Mouse (Mus musculus) liver, embryonic 13.5 days (tissue): ENCODE measurements around the gene Cdc42bpg. TPM values are rescaled to one million over a fixed set of nuclear protein-coding genes. Genes with fewer than 3 reads are reported as not detected.

Source experiments
- ATAC-seq: fragments of 200-750 bp; cut with Nextera tagmentation; 2 replicates; pipeline ENCODE4 v1.8.0; 2017; ENCODE audit warnings: low read depth, mild to moderate bottlenecking, moderate number of reproducible peaks, moderate library complexity
- DNase-seq: peaks from one replicate; pipeline ENCODE4 v3.0.0; 2022
- H3K27ac ChIP-seq: fragments of 300-500 bp; sonication (generic); 2 replicates; pipeline ENCODE4 v1.5.1; 2015; ENCODE audit warnings: moderate library complexity, mild to moderate bottlenecking, inconsistent platforms
- H3K27me3 ChIP-seq: fragments of 300-500 bp; sonication (generic); 2 replicates; pipeline ENCODE4 v1.6.1; 2015; ENCODE audit warnings: mild to moderate bottlenecking, inconsistent platforms
- H3K36me3 ChIP-seq: fragments of 300-500 bp; sonication (generic); 2 replicates; pipeline ENCODE4 v1.6.1; 2015; ENCODE audit warnings: mild to moderate bottlenecking, inconsistent platforms
- H3K4me1 ChIP-seq: fragments of 300-500 bp; sonication (generic); replicated peaks from 2 replicates; pipeline ENCODE4 v1.6.1; 2015; ENCODE audit warnings: inconsistent platforms
- H3K4me2 ChIP-seq: fragments of 300-500 bp; sonication (generic); 2 replicates; pipeline ENCODE4 v1.6.1; 2015; ENCODE audit warnings: inconsistent platforms, mild to moderate bottlenecking, moderate library complexity
- H3K4me3 ChIP-seq: fragments of 300-500 bp; sonication (generic); replicated peaks from 2 replicates; pipeline ENCODE4 v1.5.1; 2015; ENCODE audit warnings: mild to moderate bottlenecking, inconsistent platforms
- H3K9ac ChIP-seq: fragments of 300-500 bp; sonication (generic); 2 replicates; pipeline ENCODE4 v1.6.1; 2015; ENCODE audit warnings: mild to moderate bottlenecking, inconsistent platforms
- H3K9me3 ChIP-seq: fragments of 300-500 bp; sonication (generic); replicated peaks from 2 replicates; pipeline ENCODE4 v1.6.1; 2016; ENCODE audit warnings: inconsistent platforms
- WGBS: fragments of 180-500 bp; shearing (Covaris S2); methylation state at CpG from one replicate; pipeline ENCODE4 v1.1.7; 2015; ENCODE audit not compliant: insufficient replicate concordance; 5-methylcytosine and 5-hydroxymethylcytosine counted together
- polyA plus RNA-seq: library from polyadenylated mRNA; unstranded; fragments of >200 nt; fragmentation: Nextera tagmentation; extraction: Ambion mirVana; gene quantifications from 2 replicates; pipeline ENCODE4 v1.2.1, GENCODE M21; 2015

Gene Cdc42bpg
- polyA plus RNA-seq, 1 experiment from 2014 or later, result 0.16 TPM

- no peak overlapping the region for H3K27ac ChIP-seq
- no peaks in the 10 kb centered on the region for H3K36me3 ChIP-seq
- whole genome bisulfite sequencing, result 64% methylated on average over 7 of the region's 7 CpGs
- ATAC-seq, result no peak
- no peak overlapping the region for H3K9ac ChIP-seq
- no peak for DNase-seq
- H3K9me3 ChIP-seq, result no peaks in the 10 kb centered on the region
- no peak overlapping the region for H3K4me2 ChIP-seq
- H3K27me3 ChIP-seq, result peaks cover 6% of the 10 kb centered on the region
- no peak overlapping the region for H3K4me3 ChIP-seq
- peaks cover 58% of the 10 kb centered on the region for H3K4me1 ChIP-seq
Observed at GRCm38 (mm10) chr19:6268670-6269132, 37.6 kb upstream of the Cdc42bpg start.

DNA sequence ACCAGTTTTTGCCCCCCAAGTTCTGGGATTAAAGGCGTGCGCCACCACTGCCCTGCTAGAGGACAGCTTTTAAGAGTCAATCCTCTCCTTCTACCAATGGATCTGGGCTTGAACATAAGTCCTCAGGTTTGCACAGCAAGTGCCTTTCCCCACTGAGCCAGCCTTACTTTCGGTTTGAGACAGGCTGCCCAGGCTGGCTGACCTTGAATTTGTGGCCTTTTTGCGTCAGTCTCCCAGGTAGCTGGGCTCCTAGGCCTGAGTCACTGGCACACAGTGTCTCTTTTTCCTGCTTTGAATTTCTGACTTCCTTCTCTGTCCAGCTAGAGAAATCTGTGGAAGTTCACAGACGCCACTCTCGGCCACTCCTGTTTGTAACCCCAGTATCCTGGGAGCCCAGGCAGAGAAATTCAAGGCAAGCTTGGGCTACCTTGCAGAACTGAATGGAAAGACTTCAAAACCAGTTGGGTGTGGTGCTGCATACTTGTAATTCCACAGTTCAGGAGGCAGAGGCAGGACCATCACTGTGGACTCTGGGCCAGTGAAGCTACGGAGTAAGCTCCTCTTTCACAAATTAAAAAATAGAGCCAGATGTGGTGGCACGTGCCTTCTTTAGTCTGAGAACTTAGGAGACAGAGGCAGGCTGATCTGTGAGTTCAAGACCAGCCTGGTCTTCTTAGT, 36.3 kb upstream of the Cdc42bpg start:
- 78% methylated on average over 8 of the region's 8 CpGs for WGBS
- H3K4me3 ChIP-seq, result no peak overlapping the region
- no peaks in the 10 kb centered on the region for H3K9me3 ChIP-seq
- H3K4me1 ChIP-seq, result peaks cover 60% of the 10 kb centered on the region
- DNase-seq (no peak), ATAC-seq (no peak)
- H3K27me3 ChIP-seq, result peaks cover 6% of the 10 kb centered on the region
- peak overlapping the region; percentile 52; the same call in 1 of the 2 replicates for H3K27ac ChIP-seq
- peak overlapping the region; percentile 42 for H3K9ac ChIP-seq
- no peak overlapping the region for H3K4me2 ChIP-seq
- H3K36me3 ChIP-seq, result no peaks in the 10 kb centered on the region

DNA sequence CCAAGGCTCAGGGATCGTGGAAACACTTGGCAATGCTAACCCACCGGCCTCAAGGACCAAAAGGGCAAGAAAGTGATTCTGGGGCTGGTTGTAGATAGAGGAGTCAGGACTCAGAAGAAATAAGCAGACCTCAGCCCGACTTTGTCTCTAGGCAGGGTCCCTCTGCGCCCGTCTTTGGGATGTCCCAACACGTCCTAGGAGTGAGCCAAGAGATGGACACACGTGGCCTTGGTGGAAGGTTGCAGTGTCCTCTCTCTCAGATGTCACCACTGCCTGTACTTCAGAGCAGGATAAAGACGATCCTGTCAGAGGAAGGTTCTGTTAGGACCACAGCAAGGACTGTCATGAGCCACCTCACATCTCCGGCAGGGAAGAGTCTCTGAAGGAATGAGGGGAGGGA, 35.6 kb upstream of the Cdc42bpg start:
- no peak overlapping the region for H3K27ac ChIP-seq
- no peaks in the 10 kb centered on the region for H3K9me3 ChIP-seq
- H3K9ac ChIP-seq, result no peak overlapping the region
- 59% methylated on average over 9 of the region's 9 CpGs for WGBS
- H3K4me3 ChIP-seq, result no peak overlapping the region
- H3K36me3 ChIP-seq, result no peaks in the 10 kb centered on the region
- DNase-seq (no peak), ATAC-seq (no peak)
- no peak overlapping the region for H3K4me2 ChIP-seq
- peaks cover 60% of the 10 kb centered on the region for H3K4me1 ChIP-seq
- H3K27me3 ChIP-seq, result peaks cover 6% of the 10 kb centered on the region

DNA sequence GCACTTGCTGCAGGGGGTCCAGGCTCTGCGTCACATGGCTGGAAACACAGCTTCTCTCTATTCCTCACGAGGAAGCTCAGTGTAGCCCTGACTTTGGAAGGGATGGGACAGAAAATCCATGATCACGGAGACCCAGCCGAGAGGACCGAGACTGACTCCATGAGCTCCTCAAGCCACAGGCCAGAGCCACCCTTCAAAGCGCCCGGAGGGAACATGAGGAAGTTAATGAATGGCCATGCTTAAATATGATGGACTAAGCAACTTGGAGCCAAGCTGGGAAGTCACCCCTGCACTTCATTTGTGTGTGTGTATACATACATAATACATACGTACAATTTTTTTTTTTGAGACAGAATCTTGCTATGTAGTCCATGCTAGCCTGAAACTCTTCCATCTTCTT, 35.0 kb upstream of the Cdc42bpg start:
- no peak overlapping the region for H3K9ac ChIP-seq
- H3K4me3 ChIP-seq, result no peak overlapping the region
- H3K4me1 ChIP-seq, result peaks cover 64% of the 10 kb centered on the region
- H3K36me3 ChIP-seq, result no peaks in the 10 kb centered on the region
- no peak for DNase-seq
- no peak overlapping the region for H3K4me2 ChIP-seq
- H3K27me3 ChIP-seq, result peaks cover 6% of the 10 kb centered on the region
- 68% methylated on average over 8 of the region's 8 CpGs for WGBS
- ATAC-seq, result no peak
- no peak overlapping the region for H3K27ac ChIP-seq
- H3K9me3 ChIP-seq, result no peaks in the 10 kb centered on the region

GRCm38 (mm10) chr19:6272053-6272452, 34.2 kb upstream of the Cdc42bpg start:
- H3K4me1 ChIP-seq, result peaks cover 65% of the 10 kb centered on the region
- H3K9ac ChIP-seq, result no peak overlapping the region
- ATAC-seq, result no peak
- H3K27me3 ChIP-seq, result peaks cover 6% of the 10 kb centered on the region
- H3K27ac ChIP-seq, result no peak overlapping the region
- no peak for DNase-seq
- no peak overlapping the region for H3K4me2 ChIP-seq
- H3K36me3 ChIP-seq, result no peaks in the 10 kb centered on the region
- no peak overlapping the region for H3K4me3 ChIP-seq
- no peaks in the 10 kb centered on the region for H3K9me3 ChIP-seq
- 71% methylated on average over 7 of the region's 7 CpGs for WGBS

- H3K27me3 ChIP-seq, result no peaks in the 10 kb centered on the region
- H3K27ac ChIP-seq, result no peak overlapping the region
- no peaks in the 10 kb centered on the region for H3K36me3 ChIP-seq
- ATAC-seq (no peak), DNase-seq (no peak)
- H3K4me1 ChIP-seq, result peaks cover 68% of the 10 kb centered on the region
- 77% methylated on average over 4 of the region's 4 CpGs for WGBS
- H3K4me2 ChIP-seq, result no peak overlapping the region
- no peak overlapping the region for H3K9ac ChIP-seq
- H3K9me3 ChIP-seq, result no peaks in the 10 kb centered on the region
- no peak overlapping the region for H3K4me3 ChIP-seq
Observed at GRCm38 (mm10) chr19:6272738-6273137, 33.5 kb upstream of the Cdc42bpg start.

GRCm38 (mm10) chr19:6273592-6273991, 32.7 kb upstream of the Cdc42bpg start:
- Histone ChIP-seq H3K36me3 (peaks cover under 1% of the 10 kb centered on the region; the same call in 1 of the 2 replicates), H3K9me3 (no peaks in the 10 kb centered on the region), H3K4me2 (no peak overlapping the region), H3K27ac (no peak overlapping the region), H3K4me1 (peaks cover 69% of the 10 kb centered on the region), H3K4me3 (no peak overlapping the region), H3K9ac (no peak overlapping the region), H3K27me3 (no peaks in the 10 kb centered on the region)
- no peak for ATAC-seq
- 58% methylated on average over 4 of the region's 4 CpGs for WGBS
- DNase-seq, result no peak

DNA sequence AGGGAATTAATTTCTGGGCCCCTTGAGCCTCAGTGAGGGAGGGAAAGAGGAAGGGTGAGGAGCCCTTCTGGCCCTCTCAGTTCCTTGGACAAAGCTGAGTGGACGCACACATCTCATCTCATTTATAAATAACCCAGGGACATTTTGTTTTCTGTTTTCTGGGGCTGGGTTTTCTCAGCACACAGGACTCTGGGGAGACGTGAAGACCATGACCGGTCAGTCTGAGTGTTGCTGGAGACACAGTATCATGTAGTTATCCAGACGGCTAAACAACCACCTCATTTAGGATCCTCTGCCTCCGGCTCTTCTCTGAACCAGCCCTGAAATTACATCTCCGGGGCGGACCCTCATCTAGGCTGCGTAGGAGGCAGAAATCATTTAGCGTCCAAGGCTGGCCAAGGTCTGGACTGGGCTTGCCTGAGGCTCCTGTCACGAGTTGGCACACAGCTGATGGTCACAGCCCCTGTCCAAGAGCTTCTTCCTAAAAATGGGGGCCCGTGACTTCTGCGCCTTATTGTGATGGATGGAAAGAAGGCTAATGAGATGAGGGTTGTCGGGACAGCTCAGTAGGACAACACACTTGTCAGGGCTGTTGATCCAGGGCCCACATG, 32.2 kb upstream of the Cdc42bpg start:
- Histone ChIP-seq H3K4me1 (peaks cover 74% of the 10 kb centered on the region), H3K4me3 (no peak overlapping the region), H3K9ac (no peak overlapping the region), H3K27ac (no peak overlapping the region), H3K4me2 (no peak overlapping the region), H3K9me3 (no peaks in the 10 kb centered on the region), H3K36me3 (peaks cover 6% of the 10 kb centered on the region), H3K27me3 (no peaks in the 10 kb centered on the region)
- DNase-seq (no peak), ATAC-seq (no peak)
- WGBS, result 84% methylated on average over 13 of the region's 13 CpGs

DNA sequence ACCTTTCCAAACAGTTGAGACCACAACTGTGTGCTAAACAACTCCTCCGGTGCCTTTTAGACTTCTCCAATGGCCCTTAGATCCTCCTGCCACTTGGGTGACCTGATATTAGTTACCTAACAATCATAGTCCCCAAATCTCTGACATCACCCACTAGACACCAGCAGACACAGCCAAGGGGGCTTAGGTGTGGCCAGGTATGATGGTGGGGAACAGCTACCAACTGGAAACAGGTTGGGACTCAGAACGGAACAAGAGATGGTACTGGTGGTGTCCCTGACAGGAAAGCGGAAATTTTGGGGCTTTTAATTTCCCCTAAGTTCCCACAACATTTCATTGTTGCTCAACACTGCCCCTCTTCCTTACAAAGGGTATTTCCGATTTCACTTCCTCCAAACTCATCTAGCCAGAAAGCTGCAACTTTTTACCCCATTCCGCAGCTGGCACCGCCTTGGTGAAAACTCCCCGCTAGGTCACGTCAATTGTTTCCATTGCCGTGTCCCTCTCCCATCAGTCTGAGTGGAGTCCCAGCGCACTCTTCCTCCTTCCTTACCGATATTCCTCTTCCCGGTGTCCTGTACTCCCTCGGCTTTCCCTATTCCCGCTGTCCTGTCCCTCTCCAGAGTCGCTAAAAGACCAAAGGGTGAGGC, 30.4 kb upstream of the Cdc42bpg start:
- 5% methylated on average over 15 of the region's 15 CpGs for WGBS
- DNase-seq (no peak), ATAC-seq (no peak)
- peak overlapping the region; percentile 98 for H3K4me2 ChIP-seq
- peak overlapping the region; percentile 98 for H3K27ac ChIP-seq
- H3K4me3 ChIP-seq, result peak overlapping the region; percentile 90
- H3K9ac ChIP-seq, result peak overlapping the region; percentile 85
- H3K27me3 ChIP-seq, result no peaks in the 10 kb centered on the region
- no peaks in the 10 kb centered on the region for H3K9me3 ChIP-seq
- peaks cover 78% of the 10 kb centered on the region for H3K4me1 ChIP-seq
- peaks cover 22% of the 10 kb centered on the region for H3K36me3 ChIP-seq

- WGBS, result under 1% methylated on average over 106 of the region's 106 CpGs
- peaks cover 78% of the 10 kb centered on the region for H3K4me1 ChIP-seq
- peak within 1 kb of the TSS; percentile 90 for H3K4me3 ChIP-seq
- H3K9ac ChIP-seq, result peak within 1 kb of the TSS; percentile 95
- DNase-seq, result peak; percentile 98
- peak within 1 kb of the TSS; percentile 98 for H3K4me2 ChIP-seq
- peaks cover 31% of the 10 kb centered on the region for H3K36me3 ChIP-seq
- ATAC-seq, result peak; percentile 90
- no peaks in the 10 kb centered on the region for H3K27me3 ChIP-seq
- no peaks in the 10 kb centered on the region for H3K9me3 ChIP-seq
- peak within 1 kb of the TSS; percentile 98 for H3K27ac ChIP-seq
Observed at GRCm38 (mm10) chr19:6276426-6277421, 29.5 kb upstream of the Cdc42bpg start, which contains the start of gene Ehd1. TSS of gene Ehd1 (plus strand) at chr19:6276725.
